Mouse (Mus musculus) ES-CJ7 (cell line): ENCODE measurements at regions not wholly inside any gene's neighbourhood (a gene's known extent, or its start where the extent isn't known, plus 50 kb on each side); places are given as distances from the start of the nearest gene placed in this dataset.
A peak's percentile ranks its signal among the peaks of the same experiment; 100 is the strongest.

ENCODE experiments used
- DNase-seq: peaks from one replicate; pipeline ENCODE4 v3.0.0; 2011; ENCODE audit warnings: low read depth, low spot score

- no peak for DNase-seq
Measured at GRCm38 (mm10) chr13:35469361-35470198, 190.1 kb upstream of the Cdyl start.

GRCm38 (mm10) chr13:35478226-35478625 lies 181.4 kb upstream of the Cdyl start:
- DNase-seq = no peak

DNA sequence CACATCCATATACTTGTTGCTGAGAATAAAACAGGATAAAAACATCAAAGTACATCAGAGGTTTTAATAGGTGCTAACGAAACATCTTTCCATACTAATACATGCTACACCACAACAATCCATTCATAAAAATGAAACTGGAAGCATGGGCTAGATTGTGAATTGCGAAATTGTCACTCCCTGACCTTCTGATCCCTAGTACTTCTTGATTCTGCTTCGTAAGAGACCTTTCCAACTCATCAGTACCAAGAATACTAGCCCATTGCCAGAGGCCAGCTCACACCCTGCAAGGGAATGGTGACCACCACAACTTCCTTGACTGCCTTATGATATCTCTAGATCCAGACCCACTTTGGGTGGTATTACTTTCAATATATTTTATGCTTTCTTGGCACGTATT lies 177.3 kb upstream of the Cdyl start:
- no peak for DNase-seq

DNA sequence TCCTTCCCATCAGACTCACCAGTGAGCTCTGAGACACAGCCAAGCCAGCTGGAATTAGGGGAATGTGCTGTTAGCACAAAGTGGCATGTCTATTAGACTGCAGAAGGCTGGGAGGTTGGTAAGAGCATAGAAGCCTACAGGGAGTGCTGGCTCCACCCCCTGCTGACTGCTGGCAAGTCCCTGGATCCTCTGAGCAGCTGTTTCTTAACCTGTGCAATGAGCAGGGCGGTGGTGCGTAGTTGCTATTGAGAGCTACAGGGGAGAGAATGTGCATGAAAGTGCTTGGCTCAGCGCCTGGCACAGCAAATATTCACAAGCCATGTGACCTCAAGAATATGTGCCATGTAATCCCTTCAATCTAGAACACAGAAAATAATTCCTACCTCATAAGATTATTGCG lies 173.5 kb upstream of the Cdyl start:
- no peak for DNase-seq

DNA sequence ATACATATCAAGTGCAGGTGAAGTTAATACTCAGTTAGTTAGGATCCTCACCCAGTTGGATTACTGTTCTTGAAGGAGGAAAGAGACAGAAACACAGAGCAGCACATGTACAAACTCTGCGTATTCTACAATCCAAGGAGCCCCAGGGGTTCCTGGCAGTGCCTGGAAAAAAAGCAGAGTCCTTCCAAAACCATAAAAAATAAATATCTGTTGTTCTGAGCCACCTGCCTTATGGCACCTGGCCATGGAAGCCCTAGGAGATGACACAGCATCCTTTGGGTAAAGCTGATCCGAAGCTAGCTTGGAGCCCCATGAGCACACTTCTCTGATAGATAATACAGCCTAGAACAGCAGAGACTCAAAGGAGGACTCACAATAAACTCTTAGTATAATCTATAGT lies 159.9 kb upstream of the Cdyl start:
- DNase-seq = no peak

- no peak for DNase-seq
Measured at GRCm38 (mm10) chr13:35500891-35501290, 158.7 kb upstream of the Cdyl start.

GRCm38 (mm10) chr13:35501351-35502146 lies 158.1 kb upstream of the Cdyl start:
- no peak for DNase-seq

- no peak for DNase-seq
Measured at GRCm38 (mm10) chr13:35502147-35502522, 157.5 kb upstream of the Cdyl start.

GRCm38 (mm10) chr13:35503362-35503821 lies 156.2 kb upstream of the Cdyl start:
- no peak for DNase-seq

- no peak for DNase-seq
Measured at GRCm38 (mm10) chr13:35507195-35507594, 152.4 kb upstream of the Cdyl start.

- no peak for DNase-seq
Measured at GRCm38 (mm10) chr13:35512029-35512507, 147.6 kb upstream of the Cdyl start.

DNA sequence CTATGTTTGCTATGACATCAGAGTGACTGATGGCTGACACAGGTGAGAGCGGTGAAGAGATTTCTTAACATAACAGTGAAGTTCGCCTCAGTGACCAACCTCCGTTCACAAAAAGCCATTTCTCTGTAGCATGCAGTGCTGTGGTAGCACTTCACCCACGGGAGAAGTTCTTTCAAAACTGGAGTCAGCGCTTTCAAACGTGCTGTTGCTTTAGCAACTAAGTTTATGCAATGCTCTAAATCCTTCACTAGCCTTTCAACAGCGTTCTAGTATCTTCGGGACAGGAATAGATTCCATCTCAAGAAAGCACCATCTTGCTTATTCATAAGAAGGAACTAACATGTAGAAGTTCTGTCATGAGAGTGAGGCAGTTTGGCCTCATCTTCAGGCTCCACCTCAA lies 146.5 kb upstream of the Cdyl start:
- DNase-seq = no peak

- DNase-seq = no peak
Measured at GRCm38 (mm10) chr13:35515291-35515690, 144.3 kb upstream of the Cdyl start.

GRCm38 (mm10) chr13:35517692-35518091 lies 141.9 kb upstream of the Cdyl start:
- DNase-seq = no peak

DNA sequence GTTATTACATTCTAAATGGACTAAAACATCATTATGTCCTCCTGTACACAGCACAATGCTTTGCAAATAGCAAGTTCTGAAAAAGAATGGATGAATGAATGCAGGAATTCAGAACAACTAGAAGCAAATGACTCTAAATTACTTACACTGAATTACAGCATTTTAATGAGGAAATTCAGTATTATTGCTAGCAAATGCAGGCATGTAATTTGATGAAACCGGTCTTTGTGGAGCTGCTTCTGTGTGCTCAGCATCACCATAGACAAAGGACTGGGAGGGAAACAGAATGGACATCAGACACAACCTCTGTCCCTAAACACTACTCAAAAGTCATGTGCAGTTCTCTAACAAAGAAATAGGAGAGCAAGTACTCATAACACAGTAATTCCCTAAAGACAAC lies 137.4 kb upstream of the Cdyl start:
- DNase-seq = no peak

- DNase-seq = no peak
Measured at GRCm38 (mm10) chr13:35529577-35529976, 130.1 kb upstream of the Cdyl start.

DNA sequence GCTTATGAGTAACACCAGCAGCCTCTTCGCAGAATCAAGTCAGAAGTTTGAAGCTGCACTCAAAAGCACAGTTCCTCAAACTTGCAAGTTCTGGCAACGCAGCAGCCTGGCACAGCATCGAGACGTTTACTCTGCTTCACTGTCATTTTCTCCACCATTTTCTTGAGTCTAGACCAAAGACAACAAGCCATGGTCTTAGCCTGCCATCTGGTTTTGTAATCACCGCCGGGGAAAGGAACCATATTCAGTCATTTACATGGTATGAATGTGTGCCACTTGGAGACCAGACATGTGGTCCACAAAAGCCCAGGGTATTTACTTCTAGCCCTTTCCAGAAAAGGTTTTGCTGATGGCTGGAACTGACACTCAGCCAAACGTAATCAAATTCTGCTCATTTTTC lies 122.5 kb upstream of the Cdyl start:
- DNase-seq = no peak

GRCm38 (mm10) chr13:35537936-35538335 lies 121.7 kb upstream of the Cdyl start:
- DNase-seq = no peak

DNA sequence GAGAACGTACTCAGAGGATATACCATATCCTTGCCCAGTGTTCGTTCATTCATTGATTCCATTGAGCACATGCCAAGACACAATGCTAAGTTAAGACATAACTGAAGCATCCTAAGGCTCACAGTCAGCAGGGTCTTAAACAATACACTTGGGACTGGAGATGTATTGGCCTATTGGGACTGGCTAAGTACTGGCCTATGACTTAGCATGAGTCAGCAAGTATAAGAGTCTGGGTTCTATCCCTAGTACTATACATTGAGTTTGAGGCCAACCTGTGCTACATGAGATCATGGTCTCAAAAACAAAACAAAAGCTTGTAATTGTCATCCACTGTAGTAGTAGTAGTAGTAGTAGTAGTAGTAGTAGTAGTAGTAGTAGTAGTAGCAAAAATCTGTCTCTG lies 119.2 kb upstream of the Cdyl start:
- no peak for DNase-seq

GRCm38 (mm10) chr13:35541053-35541452 lies 118.6 kb upstream of the Cdyl start:
- no peak for DNase-seq

- no peak for DNase-seq
Measured at GRCm38 (mm10) chr13:35564006-35564405, 95.6 kb upstream of the Cdyl start.

- peak; percentile 64 for DNase-seq
Measured at GRCm38 (mm10) chr13:35581616-35582015, 78.0 kb upstream of the Cdyl start.

DNA sequence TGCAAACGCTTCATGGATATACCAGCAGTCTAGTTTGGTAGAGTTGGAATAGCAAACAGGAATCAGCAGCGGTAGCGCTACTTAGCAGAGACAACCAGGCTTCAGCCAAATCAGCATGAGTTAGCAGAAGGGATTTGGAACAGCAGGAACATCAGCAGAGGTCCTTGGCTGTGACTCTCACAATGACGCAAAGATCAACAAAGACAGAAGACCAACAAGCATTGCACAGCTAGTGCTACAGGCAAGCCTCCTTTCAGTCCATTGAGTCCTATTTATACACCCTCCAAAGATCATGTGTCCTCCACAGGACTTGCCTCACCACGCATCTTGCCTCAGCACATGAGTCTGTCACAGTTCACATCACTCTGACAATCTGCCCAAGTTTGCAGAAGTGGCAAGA lies 61.6 kb upstream of the Cdyl start:
- DNase-seq = no peak
